Mouse (Mus musculus) liver, adult 2 months (tissue): ENCODE measurements around the gene Tmem234. TPM values are rescaled to one million over a fixed set of nuclear protein-coding genes. Genes with fewer than 3 reads are reported as not detected.

Experiments used
- DNase-seq: peaks from one replicate; pipeline ENCODE4 v3.0.0-alpha.2; 2011; ENCODE audit warnings: low read depth, low spot score; ENCODE audit errors: extremely low read depth
- H3K27ac ChIP-seq: fragments of 200-500 bp; replicated peaks from 2 replicates; pipeline ENCODE4 v1.5.1; 2012; ENCODE audit warnings: low read depth, mild to moderate bottlenecking, control low read depth, inconsistent platforms, low read length; ENCODE audit not compliant: insufficient read depth
- H3K27me3 ChIP-seq: fragments of 200-500 bp; 2 replicates; pipeline ENCODE4 v1.6.1; 2012; ENCODE audit warnings: mild to moderate bottlenecking, moderate library complexity, low read length, inconsistent platforms; ENCODE audit not compliant: control insufficient read depth, insufficient read depth
- H3K36me3 ChIP-seq: fragments of 200-500 bp; 2 replicates; pipeline ENCODE4 v1.6.1; 2012; ENCODE audit warnings: low read length, inconsistent platforms; ENCODE audit not compliant: control insufficient read depth, insufficient read depth
- H3K4me1 ChIP-seq: fragments of 200-500 bp; 2 replicates; pipeline ENCODE4 v1.6.1; 2011; ENCODE audit warnings: low read length; ENCODE audit not compliant: control insufficient read depth, insufficient read depth
- H3K4me3 ChIP-seq: fragments of 200-500 bp; 2 replicates; pipeline ENCODE4 v1.5.1; 2011; ENCODE audit warnings: low read depth, mild to moderate bottlenecking, control low read depth, low read length, moderate library complexity; ENCODE audit not compliant: insufficient read depth
- H3K79me2 ChIP-seq: fragments of 200-500 bp; 2 replicates; pipeline ENCODE4 v1.6.1; 2012; ENCODE audit warnings: inconsistent platforms, mild to moderate bottlenecking, low read length, moderate library complexity; ENCODE audit not compliant: control insufficient read depth, insufficient read depth
- H3K9ac ChIP-seq: fragments of 200-500 bp; 2 replicates; pipeline ENCODE4 v1.6.1; 2012; ENCODE audit warnings: low read depth, mild to moderate bottlenecking, control low read depth, inconsistent platforms, low read length
- CTCF ChIP-seq: fragments of 200-500 bp; IDR thresholded peaks from 2 replicates; pipeline ENCODE4 v1.5.1; 2011; ENCODE audit warnings: low read depth, low read length, control low read depth
- POLR2A ChIP-seq: fragments of 200-500 bp; IDR thresholded peaks from 2 replicates; pipeline ENCODE4 v1.6.1; 2011; ENCODE audit warnings: low read length, control low read depth; ENCODE audit not compliant: insufficient read depth; ENCODE audit errors: extremely low read depth
- WGBS: fragments of 180-500 bp; shearing (Covaris S2); methylation state at CpG from one replicate; pipeline ENCODE4 v1.1.7; 2018; 5-methylcytosine and 5-hydroxymethylcytosine counted together
- polyA plus RNA-seq: library from polyadenylated mRNA; depleted of rRNA; stranded (reverse); fragments of >200 nt; gene quantifications from 2 replicates; pipeline ENCODE4 v1.2.3, GENCODE M21; 2012; rRNA removed
- total RNA-seq: library from RNA; depleted of rRNA; stranded (reverse); fragments of >200 nt; gene quantifications from 2 replicates; pipeline ENCODE4 v1.2.3, GENCODE M21; 2014; rRNA removed

Tmem234 gene
- total and polyA plus RNA-seq, 2 experiments = 65.6 to 75.8 TPM

DNA sequence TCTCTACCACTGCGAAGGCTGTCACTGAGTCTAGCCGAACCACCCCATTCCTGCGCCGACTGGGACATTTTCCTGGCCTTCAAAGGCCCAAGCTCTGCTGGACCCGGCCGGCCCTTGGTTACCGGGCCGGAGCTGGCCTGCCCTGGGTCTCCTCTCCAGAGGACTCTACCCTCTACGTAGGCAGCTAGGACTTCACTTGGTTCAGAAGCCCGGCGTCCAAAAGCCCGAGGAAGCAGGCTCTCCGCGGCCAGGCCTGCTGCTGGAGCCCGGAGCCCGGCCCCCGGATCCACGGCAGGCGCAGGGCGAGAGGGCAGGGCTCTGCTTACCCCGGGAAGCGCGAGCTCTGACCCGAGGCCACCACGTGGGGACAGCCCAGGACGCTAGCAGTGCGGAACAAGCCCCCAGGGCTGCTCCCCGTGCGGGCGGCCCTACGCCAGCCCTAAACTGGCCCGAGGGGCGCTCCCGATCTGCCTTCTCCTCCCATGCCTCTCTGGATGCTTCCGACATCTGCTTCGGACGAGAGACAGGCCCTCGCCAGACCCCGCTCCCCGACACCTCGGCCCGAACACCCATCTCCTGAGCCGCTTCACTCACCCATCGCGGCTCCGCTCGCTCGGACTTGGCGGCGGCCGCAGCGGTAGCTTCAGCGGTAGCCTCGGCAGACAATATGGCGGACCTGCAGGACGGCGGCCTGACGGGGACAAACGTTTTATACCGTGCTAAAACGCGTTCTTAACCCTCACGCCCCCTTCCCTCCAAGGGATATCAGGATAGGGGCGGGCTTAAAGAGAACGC lies 71.8 kb downstream of the Tmem234 start, which contains the start of gene Kpna6:
Kpna6 (minus strand) TSS at position 685 of the 795 bp plus-strand sequence.
- peaks cover 7% of the 10 kb centered on the region for H3K4me1 ChIP-seq
- WGBS = under 1% methylated on average over 65 of the region's 65 CpGs
- peak within 1 kb of the TSS; percentile 94 for H3K4me3 ChIP-seq
- peaks cover 1% of the 10 kb centered on the region; the same call in 1 of the 2 replicates for H3K36me3 ChIP-seq
- TF ChIP-seq POLR2A (0 out of 2 replicates have a peak, but pooled peaks have one; percentile 35), CTCF (no peak)
- H3K27me3 ChIP-seq = no peaks in the 10 kb centered on the region
- peaks cover 7% of the 10 kb centered on the region; the same call in 1 of the 2 replicates for H3K79me2 ChIP-seq
- peak; percentile 84 for DNase-seq
- H3K27ac ChIP-seq = peak within 1 kb of the TSS; percentile 89
- H3K9ac ChIP-seq = peak within 1 kb of the TSS; percentile 95

DNA sequence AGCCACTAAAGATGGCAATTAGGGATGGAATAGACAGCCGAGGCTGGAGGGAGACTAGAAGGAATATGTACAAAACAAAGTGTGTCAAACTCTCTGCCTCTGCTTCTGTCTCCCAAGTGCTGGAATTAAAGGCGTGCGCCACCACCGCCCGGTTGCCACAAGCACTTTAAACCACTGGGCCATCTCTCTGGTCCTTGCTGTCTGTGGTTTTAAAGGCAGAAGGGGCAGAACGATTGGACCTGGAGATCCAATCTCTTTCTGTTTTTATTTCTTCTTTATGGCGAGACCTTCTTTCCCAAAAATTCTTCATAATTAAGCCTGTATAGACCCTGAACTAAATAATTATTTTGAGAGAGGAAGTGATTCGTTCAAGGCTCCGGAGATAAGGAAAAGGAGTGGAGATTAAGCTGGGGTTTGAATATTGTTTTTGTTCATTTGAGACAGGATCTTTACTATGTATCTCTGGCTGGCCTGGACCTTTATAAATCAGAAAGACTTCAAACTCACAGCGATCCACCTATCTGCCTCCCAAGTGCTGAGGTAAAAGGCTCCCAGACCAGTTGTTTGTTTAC lies 72.5 kb downstream of the Tmem234 start:
- H3K79me2 ChIP-seq = peaks cover 6% of the 10 kb centered on the region; the same call in 1 of the 2 replicates
- TF ChIP-seq POLR2A (no peak), CTCF (no peak)
- H3K36me3 ChIP-seq = peaks cover 1% of the 10 kb centered on the region; the same call in 1 of the 2 replicates
- H3K27me3 ChIP-seq = no peaks in the 10 kb centered on the region
- no peak for DNase-seq
- peaks cover 7% of the 10 kb centered on the region for H3K4me1 ChIP-seq
- peak overlapping the region; percentile 43 for H3K9ac ChIP-seq
- WGBS = 5% methylated on average over 10 of the region's 10 CpGs
- peak overlapping the region; percentile 64 for H3K27ac ChIP-seq
- peak overlapping the region; percentile 94 for H3K4me3 ChIP-seq

Other genes with a start within 250 kb of the Tmem234 start
- gene Zbtb8a, start 222.6 kb upstream of the Tmem234 start, total RNA-seq = 1.3 and 1.7 TPM in 2 replicates
- gene Zbtb8a, start 222.6 kb upstream of the Tmem234 start, polyA plus RNA-seq = 1.6 and 1.7 TPM in 2 replicates
- gene Zbtb8b, start 159.8 kb upstream of the Tmem234 start, total RNA-seq = 0.07 TPM in 1 of 2 replicates, not detected in the other
- 0.04 TPM in 1 of 2 replicates, not detected in the other for gene Zbtb8b, start 159.8 kb upstream of the Tmem234 start, polyA plus RNA-seq
- 22.1 and 26.6 TPM in 2 replicates for gene Bsdc1, start 139.1 kb upstream of the Tmem234 start, total RNA-seq
- 14.5 and 19.3 TPM in 2 replicates for gene Bsdc1, start 139.1 kb upstream of the Tmem234 start, polyA plus RNA-seq
- not detected in 2 replicates for gene Tssk3, start 109.6 kb upstream of the Tmem234 start, total RNA-seq
- gene Tssk3, start 109.6 kb upstream of the Tmem234 start, polyA plus RNA-seq = not detected in 2 replicates
- not detected in 2 replicates for gene Fam229a, start 109.5 kb upstream of the Tmem234 start, total RNA-seq
- 0.38 TPM in 1 of 2 replicates, not detected in the other for gene Fam229a, start 109.5 kb upstream of the Tmem234 start, polyA plus RNA-seq
- gene Marcksl1, start 87.1 kb upstream of the Tmem234 start, total RNA-seq = 5.3 and 9.9 TPM in 2 replicates
- 7.7 and 11.1 TPM in 2 replicates for gene Marcksl1, start 87.1 kb upstream of the Tmem234 start, polyA plus RNA-seq
- 16.8 and 20.5 TPM in 2 replicates for gene Hdac1, start 58.0 kb upstream of the Tmem234 start, total RNA-seq
- 15.8 and 18.1 TPM in 2 replicates for gene Hdac1, start 58.0 kb upstream of the Tmem234 start, polyA plus RNA-seq
- gene Lck, start 27.0 kb upstream of the Tmem234 start, total RNA-seq = 0.92 and 1.1 TPM in 2 replicates
- 1.7 and 1.9 TPM in 2 replicates for gene Lck, start 27.0 kb upstream of the Tmem234 start, polyA plus RNA-seq
- gene Fam167b, start 22.1 kb upstream of the Tmem234 start, total RNA-seq = 11.8 and 14.4 TPM in 2 replicates
- 17.5 and 20.3 TPM in 2 replicates for gene Fam167b, start 22.1 kb upstream of the Tmem234 start, polyA plus RNA-seq
- gene Eif3i, start within 50 bp of the Tmem234 start, total RNA-seq = 170 and 204 TPM in 2 replicates
- 186 and 205 TPM in 2 replicates for gene Eif3i, start within 50 bp of the Tmem234 start, polyA plus RNA-seq
- 0.54 and 1.6 TPM in 2 replicates for gene Dcdc2b, start 13.6 kb downstream of the Tmem234 start, total RNA-seq
- 1.3 and 1.4 TPM in 2 replicates for gene Dcdc2b, start 13.6 kb downstream of the Tmem234 start, polyA plus RNA-seq
- gene Iqcc, start 18.4 kb downstream of the Tmem234 start, total RNA-seq = 10.3 and 11.3 TPM in 2 replicates
- gene Iqcc, start 18.4 kb downstream of the Tmem234 start, polyA plus RNA-seq = 21.0 and 23.0 TPM in 2 replicates
- gene Ccdc28b, start 23.3 kb downstream of the Tmem234 start, total RNA-seq = 9.3 and 9.7 TPM in 2 replicates
- gene Ccdc28b, start 23.3 kb downstream of the Tmem234 start, polyA plus RNA-seq = 7.2 and 7.6 TPM in 2 replicates
- gene Txlna, start 40.4 kb downstream of the Tmem234 start, total RNA-seq = 8.2 and 10.2 TPM in 2 replicates
- 11.9 and 15.1 TPM in 2 replicates for gene Txlna, start 40.4 kb downstream of the Tmem234 start, polyA plus RNA-seq
- 15.1 and 15.6 TPM in 2 replicates for gene Kpna6, start 72.1 kb downstream of the Tmem234 start, total RNA-seq
- gene Kpna6, start 72.1 kb downstream of the Tmem234 start, polyA plus RNA-seq = 17.4 and 19.4 TPM in 2 replicates
- 1.5 and 1.8 TPM in 2 replicates for gene Tmem39b, start 96.2 kb downstream of the Tmem234 start, total RNA-seq
- 12.5 and 15.6 TPM in 2 replicates for gene Tmem39b, start 96.2 kb downstream of the Tmem234 start, polyA plus RNA-seq
- 12.2 and 12.3 TPM in 2 replicates for gene Khdrbs1, start 141.6 kb downstream of the Tmem234 start, total RNA-seq
- gene Khdrbs1, start 141.6 kb downstream of the Tmem234 start, polyA plus RNA-seq = 6.9 and 7.9 TPM in 2 replicates
- gene Ptp4a2, start 210.6 kb downstream of the Tmem234 start, total RNA-seq = 58.4 and 63.4 TPM in 2 replicates
- 41.1 and 49.5 TPM in 2 replicates for gene Ptp4a2, start 210.6 kb downstream of the Tmem234 start, polyA plus RNA-seq